Mouse (Mus musculus) kidney, postnatal 0 days (tissue): ENCODE results near the gene Prkar1a. TPM values are rescaled to one million over a fixed set of nuclear protein-coding genes. Genes with fewer than 3 reads are reported as not detected.

ENCODE experiments used
- ATAC-seq: fragments of 200-750 bp; cut with Nextera tagmentation; replicated peaks from 2 replicates; pipeline ENCODE4 v1.8.0; 2017; ENCODE audit warnings: low read depth, moderate number of reproducible peaks, moderate TSS enrichment, moderate library complexity; ENCODE audit not compliant: low FRiP score
- DNase-seq: peaks from one replicate; pipeline ENCODE4 v3.0.0-alpha.2; 2016; ENCODE audit warnings: low spot score
- H3K27ac ChIP-seq: fragments of 300-500 bp; sonication (generic); 2 replicates; pipeline ENCODE4 v1.5.1; 2014; ENCODE audit warnings: mild to moderate bottlenecking
- H3K27me3 ChIP-seq: fragments of 300-500 bp; sonication (generic); 2 replicates; pipeline ENCODE4 v1.6.1; 2014; ENCODE audit warnings: low read length, mixed read lengths; ENCODE audit not compliant: insufficient read depth
- H3K36me3 ChIP-seq: fragments of 300-500 bp; sonication (generic); 2 replicates; pipeline ENCODE4 v1.6.1; 2014; ENCODE audit warnings: low read length, mixed read lengths; ENCODE audit not compliant: insufficient read depth
- H3K4me1 ChIP-seq: fragments of 300-500 bp; sonication (generic); replicated peaks from 2 replicates; pipeline ENCODE4 v1.6.1; 2014; ENCODE audit warnings: antibody characterized with exemption, low read length, mixed read lengths; ENCODE audit not compliant: insufficient read depth
- H3K4me2 ChIP-seq: fragments of 300-500 bp; sonication (generic); 2 replicates; pipeline ENCODE4 v1.6.1; 2014; ENCODE audit warnings: mild to moderate bottlenecking, low read length, moderate library complexity, mixed read lengths
- H3K4me3 ChIP-seq: fragments of 300-500 bp; sonication (generic); replicated peaks from 2 replicates; pipeline ENCODE4 v1.5.1; 2014; ENCODE audit warnings: low read depth, low read length
- H3K9ac ChIP-seq: fragments of 300-500 bp; sonication (generic); 2 replicates; pipeline ENCODE4 v1.6.1; 2014; ENCODE audit warnings: low read depth, low read length
- H3K9me3 ChIP-seq: fragments of 300-500 bp; sonication (generic); replicated peaks from 2 replicates; pipeline ENCODE4 v1.6.1; 2016; ENCODE audit warnings: low read length, inconsistent platforms, mixed read lengths
- CTCF ChIP-seq: IDR thresholded peaks from 2 replicates; pipeline ENCODE4 v1.5.1; 2016; ENCODE audit warnings: antibody characterized with exemption, low read depth, mild to moderate bottlenecking, moderate library complexity
- WGBS: fragments of 180-500 bp; shearing (Covaris S2); extraction: QIAGEN DNeasy Blood & Tissue Kit; methylation state at CpG from one replicate; pipeline ENCODE4 v1.1.7; 2014; 5-methylcytosine and 5-hydroxymethylcytosine counted together
- polyA plus RNA-seq: library from polyadenylated mRNA; unstranded; fragments of >200 nt; fragmentation: Nextera tagmentation; extraction: Ambion mirVana; gene quantifications from 2 replicates; pipeline ENCODE4 v1.2.1, GENCODE M21; 2015

The Prkar1a gene
- polyA plus RNA-seq, 1 experiment from 2014 or later = 340 TPM

DNA sequence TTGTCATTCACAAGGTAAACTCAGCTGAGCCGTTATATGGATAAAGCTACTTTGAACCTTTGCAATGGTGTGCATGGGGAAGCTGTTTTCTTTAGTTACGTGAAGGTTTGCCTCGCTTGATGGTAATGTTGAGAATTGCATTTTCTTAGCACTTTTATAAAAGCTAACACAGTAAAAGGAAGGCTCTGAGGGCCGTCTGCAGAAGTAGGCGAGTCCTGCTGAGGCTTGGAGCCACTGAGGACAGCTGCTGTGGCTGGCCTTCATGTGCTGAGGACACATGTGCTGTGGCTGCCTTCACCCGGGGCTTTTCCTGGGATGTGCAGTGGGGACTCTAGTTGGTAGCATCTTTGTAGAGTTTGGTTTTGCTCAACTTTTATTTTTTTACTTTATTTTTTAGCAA, 16.2 kb downstream of the Prkar1a start:
- Histone ChIP-seq H3K4me2 (no peak overlapping the region), H3K27ac (no peak overlapping the region), H3K36me3 (peaks cover 66% of the 10 kb centered on the region), H3K9me3 (no peaks in the 10 kb centered on the region), H3K4me3 (no peak overlapping the region), H3K27me3 (no peaks in the 10 kb centered on the region), H3K4me1 (no peaks in the 10 kb centered on the region), H3K9ac (no peak overlapping the region)
- no peak for DNase-seq
- no peak for ATAC-seq
- no peak for TF ChIP-seq CTCF
- 85% methylated on average over 6 of the region's 6 CpGs for WGBS

GRCm38 (mm10) chr11:109666411-109666810, 17.2 kb downstream of the Prkar1a start:
- Histone ChIP-seq H3K4me3 (no peak overlapping the region), H3K27me3 (no peaks in the 10 kb centered on the region), H3K4me1 (no peaks in the 10 kb centered on the region), H3K4me2 (no peak overlapping the region), H3K36me3 (peaks cover 57% of the 10 kb centered on the region), H3K27ac (no peak overlapping the region), H3K9ac (no peak overlapping the region), H3K9me3 (no peaks in the 10 kb centered on the region)
- DNase-seq = no peak
- WGBS = 88% methylated on average over 13 of the region's 13 CpGs
- TF ChIP-seq CTCF = no peak
- ATAC-seq = no peak

GRCm38 (mm10) chr11:109667371-109667770, 18.2 kb downstream of the Prkar1a start:
- 84% methylated on average over 19 of the region's 19 CpGs for WGBS
- no peak overlapping the region for H3K27ac ChIP-seq
- no peak overlapping the region for H3K4me3 ChIP-seq
- no peaks in the 10 kb centered on the region for H3K9me3 ChIP-seq
- H3K4me1 ChIP-seq = no peaks in the 10 kb centered on the region
- no peak overlapping the region for H3K4me2 ChIP-seq
- no peaks in the 10 kb centered on the region for H3K27me3 ChIP-seq
- peaks cover 56% of the 10 kb centered on the region for H3K36me3 ChIP-seq
- ATAC-seq = no peak
- TF ChIP-seq CTCF = no peak
- H3K9ac ChIP-seq = no peak overlapping the region
- no peak for DNase-seq

GRCm38 (mm10) chr11:109668115-109668725, 19.0 kb downstream of the Prkar1a start:
- Histone ChIP-seq H3K4me3 (no peak overlapping the region), H3K27me3 (no peaks in the 10 kb centered on the region), H3K9me3 (no peaks in the 10 kb centered on the region), H3K4me2 (no peak overlapping the region), H3K36me3 (peaks cover 50% of the 10 kb centered on the region), H3K9ac (no peak overlapping the region), H3K27ac (no peak overlapping the region), H3K4me1 (no peaks in the 10 kb centered on the region)
- TF ChIP-seq CTCF = no peak
- no peak for ATAC-seq
- DNase-seq = no peak
- WGBS = 70% methylated on average over 8 of the region's 8 CpGs

DNA sequence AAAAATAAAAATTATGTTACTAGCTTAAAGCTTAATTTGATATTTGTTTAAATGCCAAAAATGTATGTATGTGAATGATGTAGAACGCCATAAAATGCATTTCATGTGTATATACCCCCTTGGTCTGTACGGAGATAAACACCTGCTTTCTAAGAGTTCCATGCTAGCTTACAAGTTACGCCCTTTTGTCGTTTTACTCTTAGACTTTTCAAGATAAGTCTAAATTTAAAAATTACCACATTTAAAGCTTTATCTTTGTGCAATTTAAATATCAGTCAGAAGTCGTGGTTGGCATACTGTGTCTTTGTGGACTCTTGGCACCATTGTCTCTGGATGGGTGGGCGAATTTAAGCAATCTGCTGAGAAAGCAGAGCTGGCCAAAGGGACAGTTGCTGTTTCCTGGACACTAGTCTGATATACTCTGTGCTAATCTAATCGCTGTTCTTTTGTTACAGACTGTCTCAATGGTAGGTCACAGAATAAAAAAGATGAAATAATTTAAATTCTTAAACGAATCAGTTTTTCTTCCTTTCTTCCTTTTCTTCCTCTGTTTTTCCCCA, 20.0 kb downstream of the Prkar1a start:
- 89% methylated on average over 8 of the region's 8 CpGs for WGBS
- Histone ChIP-seq H3K4me2 (no peak overlapping the region), H3K27me3 (no peaks in the 10 kb centered on the region), H3K9ac (no peak overlapping the region), H3K4me3 (no peak overlapping the region), H3K9me3 (no peaks in the 10 kb centered on the region), H3K36me3 (peaks cover 40% of the 10 kb centered on the region), H3K4me1 (no peaks in the 10 kb centered on the region), H3K27ac (no peak overlapping the region)
- ATAC-seq = no peak
- no peak for DNase-seq
- no peak for TF ChIP-seq CTCF

DNA sequence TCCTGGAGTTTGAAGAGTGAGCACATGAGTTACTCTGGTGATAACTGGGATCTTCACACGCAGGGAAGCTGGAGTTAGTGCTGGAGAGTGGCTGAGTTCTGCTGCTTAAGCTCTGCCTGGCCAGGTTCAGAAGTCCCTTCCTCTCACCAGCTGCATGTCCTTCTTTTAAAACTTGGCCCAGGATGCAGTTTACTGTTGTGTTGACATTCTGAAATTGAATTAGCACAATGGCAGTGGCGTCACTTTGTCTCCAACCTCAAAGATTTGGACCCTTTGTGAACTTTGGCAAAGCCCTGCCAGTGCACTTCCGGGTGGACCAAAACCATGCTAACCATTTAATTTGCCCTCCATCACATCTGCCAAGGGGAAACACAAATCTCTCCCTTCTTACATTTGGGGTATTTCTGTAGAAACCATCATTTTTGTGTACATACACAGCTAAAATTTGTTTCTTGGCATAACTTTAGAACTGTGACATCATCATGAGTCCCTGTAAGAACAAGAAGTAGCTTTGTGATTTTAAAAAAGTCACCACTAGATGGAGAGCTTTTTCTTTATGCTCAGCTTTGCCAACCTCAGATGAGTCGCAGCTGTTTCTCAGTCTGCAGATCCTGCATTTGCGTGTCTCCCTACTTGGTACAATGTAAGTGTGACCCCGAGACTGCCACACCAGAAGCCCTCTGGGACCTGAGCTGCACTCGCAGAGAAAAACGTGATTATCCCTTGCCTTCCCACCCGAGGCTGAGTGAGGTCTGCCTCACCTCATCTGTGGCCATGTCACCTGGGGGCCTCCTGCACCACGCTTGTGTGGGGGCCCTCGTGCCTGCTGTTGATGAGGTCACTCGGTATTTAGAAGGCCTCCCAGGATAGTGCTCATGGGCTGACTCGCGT, 21.1 kb downstream of the Prkar1a start:
- ATAC-seq = 0 out of 2 replicates have a peak, but pooled peaks have one; percentile 33
- peak overlapping the region; percentile 75 for H3K27ac ChIP-seq

More for the DNA sequence above, 21.1 kb downstream of the Prkar1a start:
- H3K9ac ChIP-seq = no peak overlapping the region
- peak; percentile 76 for TF ChIP-seq CTCF
- whole genome bisulfite sequencing = 49% methylated on average over 14 of the region's 14 CpGs
- H3K4me2 ChIP-seq = no peak overlapping the region
- H3K36me3 ChIP-seq = peaks cover 32% of the 10 kb centered on the region
- H3K9me3 ChIP-seq = no peaks in the 10 kb centered on the region
- no peaks in the 10 kb centered on the region for H3K27me3 ChIP-seq
- H3K4me3 ChIP-seq = no peak overlapping the region
- DNase-seq = peak; percentile 93
- H3K4me1 ChIP-seq = no peaks in the 10 kb centered on the region
